Mouse (Mus musculus): ENCODE results near the gene Eef2. TPM values are rescaled to one million over a fixed set of nuclear protein-coding genes. Genes with fewer than 3 reads are reported as not detected.
"Not testable (repeated sequence)": the region's sequence is repeated elsewhere in the genome, so short reads cannot be mapped to it uniquely, and the experiment has no call there.

The Eef2 gene
- polyA plus RNA-seq, 1 experiment from 2014 or later, result 518 TPM

DNA sequence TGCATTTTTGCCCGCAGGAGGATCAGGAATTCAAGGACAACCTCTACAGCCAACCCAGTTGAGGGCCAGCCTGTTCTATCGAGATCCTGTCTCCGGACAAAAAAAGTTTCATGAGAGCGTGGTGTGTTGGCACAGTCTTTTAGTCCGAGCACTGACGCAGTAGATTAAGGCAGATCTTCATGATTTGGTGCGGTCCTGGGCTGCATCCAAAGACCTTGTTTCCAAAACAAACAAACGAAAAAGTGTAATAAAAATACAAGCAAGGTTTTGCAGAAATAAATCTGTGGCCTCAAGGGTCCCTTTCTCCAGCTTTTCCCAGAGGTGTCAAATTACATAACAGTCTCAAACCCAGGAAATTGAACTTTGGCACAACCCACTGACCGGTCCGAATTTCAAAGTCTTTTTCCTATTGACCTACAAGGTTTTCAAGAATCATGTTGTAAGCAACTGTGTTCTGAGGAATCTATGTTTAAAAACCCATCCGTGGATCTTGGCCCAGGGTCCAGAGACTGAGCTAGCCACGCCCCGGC is 430 bp upstream of the Eef2 start:
- Histone ChIP-seq H3K36me3 (replicated peaks) (peaks cover 37% of the 10 kb centered on the region), H3K4me2 (peak overlapping the region; percentile 97), H3K9ac (peak overlapping the region; percentile 29; the same call in 1 of the 2 replicates), H3K27ac (peak overlapping the region; percentile 95), H3K9me3 (no peaks in the 10 kb centered on the region), H3K4me1 (peaks cover 53% of the 10 kb centered on the region), H3K4me3 (replicated peaks) (peak overlapping the region; percentile 100), H3K27me3 (no peaks in the 10 kb centered on the region)
- peak; percentile 12 for ATAC-seq (ENCODE audit: low FRiP score)
- 11% methylated on average over 13 of the region's 13 CpGs for WGBS

DNA sequence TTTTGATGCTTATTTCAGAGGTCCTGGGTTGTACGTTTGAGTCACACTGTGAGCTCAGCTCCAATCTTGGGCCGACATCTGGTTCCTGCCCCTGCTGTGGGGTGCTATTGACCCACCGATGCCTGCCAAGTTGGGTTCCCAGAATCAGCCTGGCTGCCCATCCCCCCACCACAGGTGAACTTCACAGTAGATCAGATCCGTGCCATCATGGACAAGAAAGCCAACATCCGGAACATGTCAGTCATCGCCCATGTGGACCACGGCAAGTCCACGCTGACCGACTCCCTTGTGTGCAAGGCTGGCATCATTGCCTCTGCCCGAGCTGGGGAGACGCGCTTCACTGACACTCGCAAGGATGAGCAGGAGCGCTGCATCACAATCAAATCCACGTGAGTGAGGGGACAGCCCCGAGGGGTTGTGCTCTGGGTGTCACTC is 1.1 kb downstream of the Eef2 start:
- peaks cover 62% of the 10 kb centered on the region for H3K4me1 ChIP-seq
- peaks cover 53% of the 10 kb centered on the region for H3K36me3 ChIP-seq (replicated peaks)
- ATAC-seq (ENCODE audit: low FRiP score), result no peak
- WGBS, result 18% methylated on average over 16 of the region's 16 CpGs
- peak overlapping the region; percentile 99 for H3K9ac ChIP-seq
- no peaks in the 10 kb centered on the region for H3K27me3 ChIP-seq
- H3K4me2 ChIP-seq, result peak overlapping the region; percentile 97
- peak overlapping the region; percentile 95 for H3K27ac ChIP-seq
- H3K9me3 ChIP-seq, result no peaks in the 10 kb centered on the region
- H3K4me3 ChIP-seq (replicated peaks), result peak overlapping the region; percentile 100

DNA sequence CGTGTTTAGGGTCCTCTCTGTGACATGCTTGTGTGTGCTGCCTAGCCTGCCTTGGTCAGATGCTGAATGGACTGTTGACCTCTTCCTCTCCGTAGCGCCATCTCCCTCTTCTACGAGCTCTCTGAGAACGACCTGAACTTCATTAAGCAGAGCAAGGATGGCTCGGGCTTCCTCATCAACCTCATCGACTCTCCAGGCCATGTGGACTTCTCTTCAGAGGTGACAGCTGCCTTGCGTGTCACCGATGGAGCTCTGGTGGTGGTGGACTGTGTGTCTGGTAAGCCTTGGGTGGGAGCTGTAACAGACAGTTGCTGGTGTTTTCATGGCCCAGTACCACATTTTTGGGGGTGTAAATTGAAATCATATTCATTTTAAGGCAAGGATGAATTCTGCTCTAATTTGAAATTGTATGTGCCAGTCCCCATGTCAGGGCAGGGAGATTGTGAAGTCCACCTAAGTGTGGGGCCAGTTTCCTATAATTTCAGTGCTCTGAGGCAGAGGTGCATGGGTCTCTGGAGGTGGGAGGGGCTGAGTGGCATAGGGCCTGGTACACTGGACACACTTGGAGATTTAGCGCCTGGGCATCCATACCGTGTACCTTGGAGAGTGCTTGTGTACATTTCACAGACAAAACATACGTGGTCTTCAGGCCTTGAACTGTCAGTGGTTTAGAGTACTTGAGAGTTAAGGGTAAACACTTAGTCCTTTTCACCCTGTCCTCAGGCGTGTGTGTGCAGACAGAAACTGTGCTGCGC is 1.7 kb downstream of the Eef2 start:
- peaks cover 53% of the 10 kb centered on the region for H3K36me3 ChIP-seq (replicated peaks)

DNA sequence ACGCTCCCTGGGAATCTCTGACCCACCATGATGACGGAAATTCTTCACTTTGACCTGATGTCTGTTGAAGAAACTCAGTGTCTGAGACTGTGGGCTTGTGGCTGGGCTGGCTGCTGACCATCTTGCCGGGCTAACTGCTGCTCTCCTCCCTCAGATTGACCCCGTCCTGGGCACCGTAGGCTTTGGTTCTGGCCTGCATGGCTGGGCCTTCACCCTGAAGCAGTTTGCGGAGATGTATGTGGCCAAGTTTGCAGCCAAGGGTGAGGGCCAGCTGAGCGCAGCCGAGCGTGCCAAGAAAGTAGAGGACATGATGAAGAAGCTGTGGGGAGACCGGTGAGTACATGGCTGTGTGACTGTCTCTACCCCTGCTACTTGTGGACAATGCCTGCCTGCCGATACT is 2.5 kb downstream of the Eef2 start:
- Histone ChIP-seq H3K4me2 (peak overlapping the region; percentile 97; the same call in 1 of the 2 replicates), H3K27ac (no peak overlapping the region), H3K9ac (peak overlapping the region; percentile 99; the same call in 1 of the 2 replicates), H3K4me3 (replicated peaks) (no peak overlapping the region), H3K27me3 (no peaks in the 10 kb centered on the region), H3K9me3 (no peaks in the 10 kb centered on the region), H3K36me3 (replicated peaks) (peaks cover 53% of the 10 kb centered on the region), H3K4me1 (peaks cover 59% of the 10 kb centered on the region)
- 91% methylated on average over 11 of the region's 11 CpGs for WGBS
- no peak for ATAC-seq (ENCODE audit: low FRiP score)

More for the DNA sequence above, 1.7 kb downstream of the Eef2 start:
- Histone ChIP-seq H3K27ac (peak overlapping the region; percentile 95; the same call in 1 of the 2 replicates), H3K9me3 (no peaks in the 10 kb centered on the region), H3K9ac (peak overlapping the region; percentile 99), H3K4me2 (peak overlapping the region; percentile 97), H3K4me3 (replicated peaks) (peak overlapping the region; percentile 100), H3K4me1 (peaks cover 60% of the 10 kb centered on the region), H3K27me3 (no peaks in the 10 kb centered on the region)
- 72% methylated on average over 14 of the region's 14 CpGs for WGBS
- no peak for ATAC-seq (ENCODE audit: low FRiP score)

DNA sequence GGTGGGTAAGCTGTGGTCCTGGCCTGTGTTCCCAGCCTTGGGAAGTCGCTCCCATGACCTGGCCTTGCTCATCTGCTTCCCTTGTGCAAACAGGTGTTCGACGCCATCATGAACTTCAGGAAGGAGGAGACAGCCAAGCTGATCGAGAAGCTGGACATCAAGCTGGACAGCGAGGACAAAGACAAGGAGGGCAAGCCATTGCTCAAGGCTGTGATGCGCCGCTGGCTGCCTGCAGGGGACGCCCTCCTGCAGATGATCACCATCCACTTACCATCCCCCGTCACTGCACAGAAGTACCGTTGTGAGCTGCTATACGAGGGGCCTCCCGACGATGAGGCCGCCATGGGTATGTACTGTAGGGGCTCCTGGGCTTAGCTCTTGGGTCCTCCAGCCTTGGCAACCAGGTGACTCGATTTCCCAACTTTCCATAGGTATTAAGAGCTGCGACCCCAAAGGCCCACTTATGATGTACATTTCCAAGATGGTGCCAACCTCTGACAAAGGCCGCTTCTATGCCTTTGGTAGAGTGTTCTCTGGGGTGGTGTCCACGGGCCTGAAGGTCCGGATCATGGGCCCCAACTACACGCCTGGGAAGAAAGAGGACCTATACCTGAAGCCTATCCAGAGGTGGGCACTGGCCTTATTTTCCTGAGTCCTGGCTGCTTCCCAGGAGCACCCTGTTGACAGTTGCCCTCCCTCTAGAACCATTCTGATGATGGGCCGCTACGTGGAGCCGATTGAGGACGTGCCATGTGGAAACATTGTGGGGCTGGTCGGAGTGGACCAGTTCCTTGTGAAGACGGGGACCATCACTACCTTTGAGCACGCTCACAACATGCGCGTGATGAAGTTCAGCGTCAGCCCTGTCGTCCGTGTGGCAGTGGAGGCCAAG is 3.3 kb downstream of the Eef2 start:
- no peak overlapping the region for H3K4me2 ChIP-seq
- H3K4me1 ChIP-seq, result peaks cover 56% of the 10 kb centered on the region
- H3K9me3 ChIP-seq, result no peaks in the 10 kb centered on the region
- H3K27me3 ChIP-seq, result no peaks in the 10 kb centered on the region
- H3K36me3 ChIP-seq (replicated peaks), result peaks cover 59% of the 10 kb centered on the region
- H3K27ac ChIP-seq, result no peak overlapping the region
- WGBS, result 91% methylated on average over 32 of the region's 32 CpGs
- ATAC-seq (ENCODE audit: low FRiP score), result no peak
- no peak overlapping the region for H3K4me3 ChIP-seq (replicated peaks)
- no peak overlapping the region for H3K9ac ChIP-seq

DNA sequence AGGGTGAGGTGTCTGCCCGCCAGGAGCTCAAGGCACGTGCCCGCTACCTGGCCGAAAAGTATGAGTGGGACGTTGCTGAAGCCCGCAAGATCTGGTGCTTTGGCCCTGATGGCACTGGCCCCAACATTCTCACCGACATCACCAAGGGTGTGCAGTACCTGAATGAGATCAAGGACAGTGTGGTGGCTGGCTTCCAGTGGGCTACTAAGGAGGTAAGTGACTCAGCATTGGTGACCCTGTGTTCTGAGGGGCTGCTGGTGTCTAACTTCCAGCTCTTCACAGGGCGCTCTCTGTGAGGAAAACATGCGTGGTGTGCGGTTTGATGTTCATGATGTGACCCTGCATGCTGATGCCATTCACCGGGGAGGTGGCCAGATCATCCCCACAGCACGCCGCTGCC is 4.5 kb downstream of the Eef2 start:
- no peaks in the 10 kb centered on the region for H3K9me3 ChIP-seq
- H3K9ac ChIP-seq, result no peak overlapping the region
- H3K27me3 ChIP-seq, result no peaks in the 10 kb centered on the region
- no peak overlapping the region for H3K4me3 ChIP-seq (replicated peaks)
- 93% methylated on average over 13 of the region's 13 CpGs for WGBS
- peaks cover 69% of the 10 kb centered on the region for H3K36me3 ChIP-seq (replicated peaks)
- no peak overlapping the region for H3K4me2 ChIP-seq
- H3K4me1 ChIP-seq, result peaks cover 44% of the 10 kb centered on the region
- ATAC-seq (ENCODE audit: low FRiP score), result no peak
- 0 out of 2 replicates have a peak overlapping the region, but pooled peaks have one; percentile 21 for H3K27ac ChIP-seq

DNA sequence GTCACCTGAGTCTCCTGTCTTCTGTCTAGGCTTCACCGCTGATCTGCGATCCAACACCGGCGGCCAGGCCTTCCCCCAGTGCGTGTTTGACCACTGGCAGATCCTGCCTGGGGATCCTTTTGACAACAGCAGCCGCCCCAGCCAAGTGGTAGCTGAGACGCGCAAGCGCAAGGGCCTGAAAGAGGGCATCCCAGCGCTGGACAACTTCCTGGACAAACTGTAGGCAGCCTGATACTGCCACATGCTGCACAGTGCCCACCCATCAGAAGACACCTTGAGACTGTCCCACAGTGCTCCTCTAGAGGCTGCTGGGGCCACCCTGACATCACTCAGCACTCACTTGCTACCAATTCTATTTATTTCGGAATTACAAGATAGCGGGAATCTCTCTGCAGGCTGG is 5.4 kb downstream of the Eef2 start:
- H3K9me3 ChIP-seq; ATAC-seq (ENCODE audit: low FRiP score); H3K9ac ChIP-seq; H3K27me3 ChIP-seq: not testable (repeated sequence)
- WGBS, result 82% methylated on average over 12 of the region's 12 CpGs
- Histone ChIP-seq H3K27ac (peak overlapping the region; percentile 69; the same call in 1 of the 2 replicates), H3K4me1 (peaks cover 43% of the 10 kb centered on the region), H3K4me2 (0 out of 2 replicates have a peak overlapping the region, but pooled peaks have one; percentile 4), H3K36me3 (replicated peaks) (peaks cover 74% of the 10 kb centered on the region), H3K4me3 (replicated peaks) (peak overlapping the region; percentile 2; the same call in 1 of the 2 replicates)

DNA sequence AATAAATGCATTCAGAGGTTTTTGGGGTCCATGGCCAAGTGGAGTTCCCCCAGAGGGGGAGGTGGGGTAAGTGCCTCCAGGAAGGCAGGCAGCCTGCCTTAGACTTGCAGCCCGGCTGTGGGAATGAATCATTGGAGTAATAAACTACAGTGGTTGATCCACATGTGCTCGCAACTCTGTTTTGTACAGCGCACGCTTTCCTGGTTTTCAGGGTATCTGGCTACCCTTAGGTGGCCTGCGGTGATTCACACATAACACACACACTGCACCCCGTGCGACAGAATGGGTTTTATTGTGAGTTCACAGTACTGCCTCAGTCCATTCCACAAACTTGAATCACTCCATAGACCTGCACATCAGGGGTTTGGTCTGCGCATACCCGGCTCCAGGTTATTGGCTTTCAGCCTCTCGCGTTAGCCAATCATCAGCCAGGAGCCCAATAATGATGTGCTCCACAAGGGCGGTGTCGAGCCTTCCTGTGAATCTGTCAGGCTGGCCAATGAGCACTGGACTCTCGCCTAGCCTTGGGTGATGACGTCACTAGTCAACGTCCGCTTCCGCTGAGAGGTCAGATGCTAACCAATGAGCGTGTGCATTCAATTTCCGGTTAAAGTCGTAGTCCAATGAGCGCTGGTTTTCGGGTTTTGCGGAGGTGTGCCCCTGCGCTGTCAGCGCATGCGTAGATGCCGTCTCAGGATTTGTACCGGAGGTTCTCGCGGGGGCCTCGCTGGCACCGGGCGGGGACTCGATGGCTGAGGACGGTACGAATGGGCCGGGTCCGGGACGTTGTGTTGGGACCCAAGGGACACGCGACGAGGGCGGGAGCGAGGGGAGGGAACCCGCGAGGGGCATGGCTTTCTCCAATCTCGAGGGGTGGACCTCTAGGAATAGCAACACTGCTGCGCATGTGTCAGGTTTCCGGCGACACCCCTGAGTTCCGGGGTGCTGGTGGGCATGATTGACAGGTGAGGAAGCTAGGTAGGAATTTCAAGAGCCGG is 6.2 kb downstream of the Eef2 start, which contains the start of gene Dapk3:
TSS of gene Dapk3 (plus strand) at position 670 of the 998 bp plus-strand sequence.
- peaks cover 38% of the 10 kb centered on the region for H3K4me1 ChIP-seq
- 4% methylated on average over 53 of the region's 53 CpGs for whole genome bisulfite sequencing
- ATAC-seq (ENCODE audit: low FRiP score), result peak; percentile 95

DNA sequence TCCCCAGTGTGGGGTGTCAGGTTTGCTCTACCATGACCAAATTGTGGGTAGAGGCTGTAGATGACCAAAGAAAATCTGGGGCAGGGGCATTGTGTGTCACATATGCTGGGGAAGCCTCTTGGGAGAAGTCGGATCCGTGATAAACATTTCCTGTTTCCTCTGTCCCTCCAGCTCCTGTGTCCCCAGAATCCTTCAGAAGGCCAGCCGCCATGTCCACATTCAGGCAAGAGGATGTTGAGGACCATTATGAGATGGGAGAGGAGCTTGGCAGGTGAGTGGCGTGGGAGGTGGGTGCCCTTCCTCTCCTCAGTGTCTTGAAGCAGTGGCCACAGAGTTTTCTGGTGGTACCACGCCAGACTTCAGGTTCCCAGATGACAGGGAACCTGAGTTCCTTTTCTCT is 7.4 kb downstream of the Eef2 start, which contains the start of gene 4930442H23Rik:
TSS of gene 4930442H23Rik (minus strand) at position 45 of the 400 bp plus-strand sequence.
- no peak for ATAC-seq (ENCODE audit: low FRiP score)
- H3K27ac ChIP-seq, result peak within 1 kb of the TSS; percentile 84
- no peaks in the 10 kb centered on the region for H3K27me3 ChIP-seq
- peak within 1 kb of the TSS; percentile 71 for H3K4me2 ChIP-seq
- H3K4me3 ChIP-seq (replicated peaks), result peak within 1 kb of the TSS; percentile 63
- 86% methylated on average over 5 of the region's 5 CpGs for WGBS
- peaks cover 67% of the 10 kb centered on the region for H3K36me3 ChIP-seq (replicated peaks)
- H3K4me1 ChIP-seq, result peaks cover 27% of the 10 kb centered on the region
- peak within 1 kb of the TSS; percentile 63 for H3K9ac ChIP-seq
- no peaks in the 10 kb centered on the region for H3K9me3 ChIP-seq

More for the DNA sequence above, 6.2 kb downstream of the Eef2 start, which contains the start of gene Dapk3:
- no peaks in the 10 kb centered on the region for H3K27me3 ChIP-seq
- peak within 1 kb of the TSS; percentile 71 for H3K4me2 ChIP-seq
- peak within 1 kb of the TSS; percentile 63 for H3K9ac ChIP-seq
- peak within 1 kb of the TSS; percentile 84 for H3K27ac ChIP-seq
- peak within 1 kb of the TSS; percentile 63 for H3K4me3 ChIP-seq (replicated peaks)
- no peaks in the 10 kb centered on the region for H3K9me3 ChIP-seq
- peaks cover 78% of the 10 kb centered on the region for H3K36me3 ChIP-seq (replicated peaks)

DNA sequence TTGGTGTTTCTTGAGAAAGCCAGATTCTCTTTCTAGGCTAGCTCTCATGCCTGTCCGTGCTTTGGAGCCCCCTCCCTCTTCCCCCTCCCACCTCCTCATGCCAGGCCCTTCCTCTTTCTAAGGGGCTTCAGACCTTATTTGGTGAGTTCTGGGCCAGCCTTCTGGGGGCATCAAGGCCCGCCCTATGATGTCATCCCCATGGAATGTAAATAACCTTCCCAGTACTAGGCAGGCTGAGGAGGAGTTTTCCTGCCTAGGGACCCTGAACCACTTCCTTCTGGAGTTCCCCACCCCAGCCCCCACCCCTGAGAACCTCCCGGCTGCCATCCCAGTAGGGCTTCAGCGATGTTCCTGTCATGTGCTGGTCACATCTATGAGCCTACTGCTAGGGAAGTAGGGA is 8.3 kb downstream of the Eef2 start:
- Histone ChIP-seq H3K4me3 (replicated peaks) (no peak overlapping the region), H3K9ac (no peak overlapping the region), H3K36me3 (replicated peaks) (peaks cover 59% of the 10 kb centered on the region), H3K9me3 (no peaks in the 10 kb centered on the region), H3K27me3 (no peaks in the 10 kb centered on the region), H3K4me1 (peaks cover 20% of the 10 kb centered on the region), H3K4me2 (no peak overlapping the region), H3K27ac (no peak overlapping the region; the same call in 1 of the 2 replicates)
- ATAC-seq (ENCODE audit: low FRiP score), result no peak
- 71% methylated on average over 4 of the region's 4 CpGs for WGBS

DNA sequence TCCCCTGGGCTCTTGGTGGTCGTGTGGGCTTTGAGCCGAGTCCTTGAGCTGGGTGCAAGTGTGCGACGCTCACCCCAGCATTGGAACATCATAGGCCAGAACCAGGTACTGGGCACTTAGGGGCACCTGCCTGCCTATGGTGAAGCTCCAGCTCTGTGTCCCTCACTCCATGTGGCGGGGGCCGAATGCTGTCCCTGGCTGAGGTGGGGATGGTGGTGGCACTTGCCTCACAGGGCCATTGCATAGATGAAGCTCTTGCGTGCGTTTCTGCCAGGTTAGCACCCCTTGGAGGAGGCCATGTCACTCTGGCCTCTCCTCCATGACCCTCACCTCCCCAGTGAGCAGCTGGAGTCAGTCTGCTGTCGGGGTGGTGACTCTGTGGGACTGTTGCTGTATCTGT is 10.7 kb downstream of the Eef2 start:
- Histone ChIP-seq H3K9ac (no peak overlapping the region), H3K4me3 (replicated peaks) (no peak overlapping the region), H3K4me1 (peaks cover 19% of the 10 kb centered on the region), H3K9me3 (no peaks in the 10 kb centered on the region), H3K27me3 (no peaks in the 10 kb centered on the region), H3K36me3 (replicated peaks) (peaks cover 47% of the 10 kb centered on the region), H3K27ac (no peak overlapping the region), H3K4me2 (no peak overlapping the region)
- ATAC-seq (ENCODE audit: low FRiP score), result no peak
- WGBS, result 96% methylated on average over 9 of the region's 9 CpGs
